Mouse (Mus musculus) olfactory bulb, adult 2 months (tissue): Measurements from ENCODE around the gene Fzr1. TPM values are rescaled to one million over a fixed set of nuclear protein-coding genes. Genes with fewer than 3 reads are reported as not detected.

Experiments used
- H3K27ac ChIP-seq: fragments of 200-500 bp; 2 replicates; pipeline ENCODE4 v1.5.1; 2012; ENCODE audit warnings: low read depth, low read length; ENCODE audit not compliant: insufficient read depth
- H3K4me1 ChIP-seq: fragments of 200-500 bp; 2 replicates; pipeline ENCODE4 v1.6.1; 2012; ENCODE audit warnings: low read length; ENCODE audit not compliant: control insufficient read depth, insufficient read depth
- H3K4me3 ChIP-seq: fragments of 200-500 bp; 2 replicates; pipeline ENCODE4 v1.5.1; 2012; ENCODE audit warnings: mild to moderate bottlenecking, low read depth, low read length, moderate library complexity; ENCODE audit not compliant: insufficient read depth
- CTCF ChIP-seq: fragments of 200-500 bp; IDR thresholded peaks from 2 replicates; pipeline ENCODE4 v1.5.1; 2012; ENCODE audit warnings: low read depth, mild to moderate bottlenecking, low read length, moderate library complexity; ENCODE audit not compliant: insufficient read depth
- POLR2A ChIP-seq: fragments of 200-500 bp; IDR thresholded peaks from 2 replicates; pipeline ENCODE4 v1.6.1; 2012; ENCODE audit warnings: mild to moderate bottlenecking, low read depth, low read length, moderate library complexity; ENCODE audit not compliant: insufficient read depth
- WGBS: fragments of 180-500 bp; shearing (Covaris S2); methylation state at CpG from one replicate; pipeline ENCODE4 v1.1.7; 2018; 5-methylcytosine and 5-hydroxymethylcytosine counted together
- polyA plus RNA-seq: library from polyadenylated mRNA; stranded (reverse); fragments of >200 nt; gene quantifications from 2 replicates; pipeline ENCODE4 v1.2.4, GENCODE M21; 2012; ENCODE audit warnings: low replicate concordance; ENCODE audit not compliant: missing spikeins, insufficient read depth, insufficient read length

Fzr1 gene
- polyA plus RNA-seq, 1 experiment: not detected

- TF ChIP-seq CTCF: no peak
- TF ChIP-seq POLR2A: no peak
- H3K4me1 ChIP-seq: peaks cover 39% of the 10 kb centered on the region
- WGBS: 68% methylated on average over 22 of the region's 22 CpGs
- no peak overlapping the region for H3K4me3 ChIP-seq
- H3K27ac ChIP-seq: peak overlapping the region; percentile 4
These were observed 22.3 kb upstream of the Fzr1 start for GRCm38 (mm10) chr10:81400371-81401204.

GRCm38 (mm10) chr10:81399798-81400308 lies 21.5 kb upstream of the Fzr1 start:
- 87% methylated on average over 18 of the region's 18 CpGs for WGBS
- Histone ChIP-seq H3K4me3 (no peak overlapping the region), H3K27ac (no peak overlapping the region), H3K4me1 (peaks cover 39% of the 10 kb centered on the region)
- no peak for TF ChIP-seq POLR2A
- TF ChIP-seq CTCF: no peak

- H3K27ac ChIP-seq: no peak overlapping the region
- 91% methylated on average over 5 of the region's 5 CpGs for WGBS
- peaks cover 39% of the 10 kb centered on the region for H3K4me1 ChIP-seq
- TF ChIP-seq POLR2A: no peak
- no peak for TF ChIP-seq CTCF
- no peak overlapping the region for H3K4me3 ChIP-seq
These were observed 21.0 kb upstream of the Fzr1 start for GRCm38 (mm10) chr10:81399296-81399695.

- no peak for TF ChIP-seq POLR2A
- 74% methylated on average over 5 of the region's 5 CpGs for WGBS
- H3K4me1 ChIP-seq: peaks cover 38% of the 10 kb centered on the region
These were observed 18.4 kb upstream of the Fzr1 start for GRCm38 (mm10) chr10:81396749-81397148.

GRCm38 (mm10) chr10:81395865-81396264 lies 17.5 kb upstream of the Fzr1 start:
- no peak overlapping the region for H3K27ac ChIP-seq
- H3K4me3 ChIP-seq: no peak overlapping the region
- TF ChIP-seq POLR2A (no peak), CTCF (no peak)
- 76% methylated on average over 4 of the region's 4 CpGs for WGBS
- H3K4me1 ChIP-seq: peaks cover 29% of the 10 kb centered on the region

More at GRCm38 (mm10) chr10:81396749-81397148, 18.4 kb upstream of the Fzr1 start:
- H3K27ac ChIP-seq: no peak overlapping the region
- no peak overlapping the region for H3K4me3 ChIP-seq

GRCm38 (mm10) chr10:81395127-81395526 lies 16.8 kb upstream of the Fzr1 start:
- WGBS: 17% methylated on average over 5 of the region's 5 CpGs
- Histone ChIP-seq H3K4me3 (no peak overlapping the region), H3K27ac (no peak overlapping the region), H3K4me1 (peaks cover 23% of the 10 kb centered on the region)
- TF ChIP-seq CTCF: peak; percentile 87
- TF ChIP-seq POLR2A: no peak

GRCm38 (mm10) chr10:81393456-81394063 lies 15.2 kb upstream of the Fzr1 start:
- TF ChIP-seq POLR2A (no peak), CTCF (no peak)
- WGBS: 16% methylated on average over 19 of the region's 19 CpGs
- H3K4me3 ChIP-seq: 0 out of 2 replicates have a peak overlapping the region, but pooled peaks have one; percentile 8
- H3K4me1 ChIP-seq: peaks cover 23% of the 10 kb centered on the region
- no peak overlapping the region for H3K27ac ChIP-seq

- 72% methylated on average over 14 of the region's 14 CpGs for WGBS
- peaks cover 23% of the 10 kb centered on the region for H3K4me1 ChIP-seq
- H3K4me3 ChIP-seq: 0 out of 2 replicates have a peak within 1 kb of the TSS, but pooled peaks have one; percentile 8
- H3K27ac ChIP-seq: no peak within 1 kb of the TSS
- TF ChIP-seq CTCF (no peak), POLR2A (no peak)
These were observed 14.5 kb upstream of the Fzr1 start, which contains the start of gene Smim24 for GRCm38 (mm10) chr10:81392781-81393185. Gene Smim24, plus strand, starts transcription at chr10:81393051.

GRCm38 (mm10) chr10:81392270-81392669 lies 14.0 kb upstream of the Fzr1 start:
- H3K27ac ChIP-seq: no peak overlapping the region
- WGBS: 88% methylated on average over 6 of the region's 6 CpGs
- H3K4me1 ChIP-seq: peaks cover 19% of the 10 kb centered on the region

More at GRCm38 (mm10) chr10:81392270-81392669, 14.0 kb upstream of the Fzr1 start:
- H3K4me3 ChIP-seq: no peak overlapping the region
- TF ChIP-seq CTCF: no peak
- TF ChIP-seq POLR2A: no peak
